Mouse (Mus musculus) megakaryocyte, embryonic 14.5 days (primary cell): ENCODE results near the gene Ring1.

ENCODE experiments used
- FLI1 ChIP-seq: IDR thresholded peaks from 2 replicates; pipeline ENCODE4 v1.6.1; 2012; ENCODE audit warnings: low read length, inconsistent platforms, mixed read lengths
- GATA1 ChIP-seq: IDR thresholded peaks from 3 replicates; pipeline ENCODE4 v1.6.1; 2012; ENCODE audit warnings: mixed read lengths, low read length, inconsistent platforms, borderline replicate concordance

- TF ChIP-seq GATA1: no peak
- no peak for TF ChIP-seq FLI1
These were observed 7.1 kb upstream of the Ring1 start, which contains the start of the genes Slc39a7 and Rxrb for GRCm38 (mm10) chr17:34031465-34032173.
